Mouse (Mus musculus) liver (tissue): ENCODE results near the gene Nup188.

Experiments used
- DNase-seq: peaks from one replicate; pipeline ENCODE4 v3.0.0-alpha.2; 2020; ENCODE audit warnings: mixed read lengths

The Nup188 gene

DNA sequence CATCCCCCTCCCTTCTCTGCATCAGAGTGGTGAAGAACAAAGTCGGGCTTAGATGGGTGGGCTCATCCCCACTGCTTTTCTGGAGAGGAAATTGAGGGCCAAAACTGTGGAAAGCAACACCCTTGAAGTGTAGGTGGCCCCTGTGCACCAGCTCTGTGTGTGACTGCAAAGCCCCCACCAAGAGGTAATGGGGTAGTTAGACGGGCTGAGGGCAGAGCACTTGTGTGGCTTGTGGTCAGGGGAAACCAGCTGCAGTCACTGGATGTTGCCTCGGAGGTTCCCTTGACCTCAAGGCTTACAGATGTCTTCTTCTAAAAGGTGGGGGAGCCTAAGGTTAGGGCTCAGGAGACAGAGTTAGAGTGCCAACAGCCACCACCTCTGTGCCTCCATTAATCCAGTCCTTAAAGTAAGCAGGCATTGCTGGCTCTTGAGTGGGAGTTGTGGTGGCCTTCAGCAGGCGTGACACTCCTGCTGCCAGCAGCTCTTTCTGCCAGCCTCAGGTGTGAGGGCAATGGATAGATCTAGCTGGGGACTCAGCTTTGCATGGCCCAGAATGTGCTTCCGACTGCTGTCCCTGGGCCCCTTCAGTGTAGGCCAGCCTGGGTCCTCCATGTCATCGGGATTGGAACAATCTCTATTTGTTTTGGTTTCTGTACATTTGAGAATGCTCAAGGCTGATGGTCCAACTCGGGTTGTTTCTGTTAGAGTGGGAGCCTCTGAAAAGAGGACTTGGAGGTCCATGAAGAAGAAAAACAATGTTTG is 28.3 kb upstream of the Nup188 start:
- DNase-seq: no peak

DNA sequence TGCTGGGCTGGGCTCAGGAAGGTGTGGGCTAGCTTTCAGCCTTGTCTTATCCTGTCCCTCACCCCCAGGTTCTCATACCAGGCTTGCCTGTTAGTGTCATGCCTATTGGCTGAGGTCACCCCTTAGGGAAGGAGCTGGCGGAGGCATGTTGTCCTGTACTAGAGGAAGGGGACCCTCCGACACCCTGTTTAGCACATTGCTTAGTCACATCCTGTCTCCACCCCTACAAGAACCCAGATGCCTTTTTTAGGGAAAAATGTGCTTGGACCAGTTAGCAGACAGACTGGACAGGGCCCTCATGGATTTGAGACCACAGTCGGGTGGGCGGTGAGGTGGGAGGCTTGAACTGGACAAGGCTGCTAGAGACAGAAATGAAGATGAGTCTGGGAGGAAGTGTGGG is 27.6 kb upstream of the Nup188 start:
- DNase-seq: no peak

DNA sequence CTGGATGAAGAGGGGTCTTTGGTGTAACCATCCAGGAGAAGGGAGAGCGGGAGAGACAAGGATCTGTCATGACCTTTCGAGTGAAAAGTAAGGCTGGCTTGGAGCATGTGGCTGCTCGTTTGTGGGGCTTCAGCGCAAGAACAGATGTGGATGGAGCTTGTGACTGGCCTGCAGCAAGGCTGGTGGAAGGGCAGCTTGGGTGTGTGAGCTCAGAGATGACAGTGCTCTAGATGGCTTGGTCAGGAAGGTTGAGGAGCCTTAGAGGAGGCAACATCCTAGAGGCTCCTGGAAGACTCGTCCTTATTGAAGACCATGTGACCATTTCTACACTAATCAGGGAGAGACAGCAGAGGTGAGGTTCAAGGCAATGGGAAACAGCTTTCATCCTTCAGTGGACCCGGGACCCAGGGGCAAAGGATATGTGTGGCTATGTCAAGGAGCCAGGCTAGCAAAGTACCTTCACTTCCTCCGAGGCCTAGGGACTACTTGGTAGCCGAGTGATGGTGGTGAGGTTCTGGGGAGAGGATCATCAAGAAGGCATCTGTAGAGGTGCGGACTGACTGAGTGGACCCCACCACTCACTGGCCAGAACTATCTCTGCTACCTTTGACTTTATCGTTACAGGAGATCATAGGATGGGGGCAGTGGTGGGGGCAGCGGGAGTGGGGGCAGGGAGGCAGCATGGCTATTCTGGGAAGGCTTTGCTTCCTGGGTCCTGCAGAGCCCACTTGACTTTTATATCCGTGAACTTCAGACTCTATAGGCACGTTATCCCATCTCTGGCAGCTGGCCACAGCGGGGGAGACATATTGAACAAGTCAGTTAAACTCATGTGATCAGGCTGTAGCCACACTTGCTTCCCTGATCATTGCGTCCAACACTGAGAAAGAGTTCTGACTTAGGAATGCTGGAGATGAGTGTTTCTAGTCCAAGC is 26.8 kb upstream of the Nup188 start:
- DNase-seq: no peak

DNA sequence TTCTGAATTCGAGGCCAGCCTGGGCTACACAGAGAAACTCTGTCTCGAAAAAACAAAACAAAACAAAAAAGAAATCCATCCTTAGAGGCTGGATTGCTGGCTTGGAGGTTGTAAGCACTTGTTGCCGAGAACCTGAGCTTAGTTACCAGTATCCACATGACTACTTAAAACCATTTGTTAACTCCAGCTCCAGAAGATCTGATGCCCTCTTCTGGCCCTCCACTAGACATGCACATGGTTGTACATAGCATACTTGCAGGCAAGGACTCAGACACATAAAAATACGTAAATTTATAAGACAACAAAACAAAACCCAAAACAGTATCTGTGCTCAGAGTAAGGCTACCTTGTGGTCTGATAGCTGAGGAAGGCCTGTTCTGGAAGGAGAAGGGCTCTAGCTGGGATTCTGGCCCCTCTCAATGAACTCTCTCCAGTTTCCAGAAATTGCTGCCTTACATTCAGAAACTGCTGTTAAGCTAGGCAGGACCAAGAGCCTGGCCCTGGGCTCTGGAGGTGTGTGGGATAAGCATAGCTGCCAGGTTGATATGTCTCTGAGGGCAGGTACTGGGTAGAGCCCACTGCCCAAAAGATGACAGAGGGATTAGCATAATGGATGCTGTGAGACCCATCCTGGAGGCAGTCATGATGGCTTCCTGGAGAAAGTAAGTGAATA is 25.0 kb upstream of the Nup188 start:
- DNase-seq: no peak

DNA sequence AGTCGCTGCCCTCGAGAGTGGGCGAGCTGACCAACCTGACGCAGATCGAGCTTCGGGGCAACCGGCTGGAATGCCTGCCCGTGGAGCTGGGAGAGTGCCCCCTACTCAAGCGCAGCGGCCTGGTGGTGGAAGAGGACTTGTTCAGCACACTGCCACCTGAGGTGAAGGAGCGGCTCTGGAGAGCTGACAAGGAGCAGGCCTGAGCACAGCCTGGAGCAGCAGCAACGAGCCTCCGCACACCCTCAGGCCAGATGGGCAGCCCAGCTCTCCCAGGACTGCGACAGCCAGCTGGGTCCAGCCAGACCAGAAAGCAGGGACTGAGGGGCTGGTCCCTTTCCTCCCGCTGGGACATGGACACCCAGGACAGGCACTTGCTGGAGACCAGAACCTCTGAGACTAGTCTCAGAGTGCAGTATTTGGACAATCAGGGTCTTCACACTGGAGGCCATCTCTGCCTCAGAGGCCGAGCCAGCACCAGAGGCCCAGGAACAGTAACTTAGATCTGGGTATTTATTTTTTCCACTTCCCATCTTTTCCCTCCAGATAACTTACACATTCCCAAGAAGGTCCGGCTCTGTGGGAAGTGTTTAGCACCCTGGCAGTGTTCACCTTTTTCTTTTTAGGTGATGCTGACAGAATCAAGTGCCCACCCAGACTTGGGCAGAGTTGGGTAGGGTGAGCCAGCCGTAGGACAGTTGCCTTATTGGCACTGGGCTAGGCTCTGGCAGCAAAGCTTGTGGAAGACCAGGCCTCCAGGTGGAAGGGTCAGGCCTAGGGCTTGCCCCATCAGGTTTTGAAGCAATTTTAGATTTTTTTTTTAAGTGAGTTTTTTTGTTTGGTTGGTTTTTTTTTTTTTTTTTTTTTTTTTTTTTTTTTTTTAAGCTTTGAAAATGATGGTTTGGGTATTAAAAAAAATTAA is 24.0 kb upstream of the Nup188 start:
- DNase-seq: no peak

DNA sequence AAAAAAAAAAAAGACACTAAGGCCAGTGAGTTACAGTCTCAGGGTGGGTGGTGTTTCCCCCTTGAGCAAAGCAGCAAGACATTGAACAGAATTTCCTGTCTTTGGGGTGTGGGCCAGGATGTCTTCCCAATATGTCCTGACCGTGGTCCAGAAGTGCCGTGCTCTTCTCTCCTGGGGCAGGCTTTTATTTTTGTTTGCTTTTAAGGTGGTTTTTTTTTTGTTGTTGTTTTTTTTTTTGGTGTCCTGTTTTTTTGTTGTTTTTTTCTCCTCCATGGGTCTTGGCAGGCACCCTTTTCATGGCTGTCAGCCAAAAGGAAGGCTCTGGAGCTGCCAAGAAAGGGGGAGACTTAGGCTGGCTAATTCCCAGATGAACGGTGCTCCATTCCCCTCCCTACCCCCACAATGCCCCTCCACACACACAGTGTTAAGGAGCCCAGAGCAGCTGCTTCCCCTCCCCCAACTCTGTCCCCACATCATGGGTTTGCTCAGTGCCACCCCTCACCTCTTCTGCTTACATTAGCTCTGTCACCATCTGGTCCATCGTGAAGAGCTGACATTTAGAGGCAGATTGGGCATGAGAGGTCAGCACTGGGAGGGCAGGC is 23.3 kb upstream of the Nup188 start:
- DNase-seq: no peak

DNA sequence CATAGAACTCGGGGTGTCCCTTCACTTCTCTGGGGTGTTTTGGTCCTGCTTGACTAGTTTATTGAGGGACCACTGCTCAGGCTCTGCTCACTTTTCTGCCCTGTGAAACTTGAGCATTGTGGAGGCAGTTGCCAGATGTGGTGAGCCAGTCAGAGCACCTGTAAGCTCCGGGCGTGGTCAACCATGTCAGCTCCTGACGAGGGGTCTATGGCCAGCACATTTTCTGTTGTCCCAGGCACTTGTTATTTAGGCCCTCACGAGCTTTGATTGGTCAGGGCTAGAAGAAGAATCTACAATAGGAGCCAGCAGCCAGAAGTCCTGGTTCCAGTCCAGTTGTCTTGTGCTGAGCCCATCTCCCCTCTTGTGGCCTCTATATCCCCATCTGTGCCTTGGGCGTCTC is 22.4 kb upstream of the Nup188 start:
- DNase-seq: no peak

DNA sequence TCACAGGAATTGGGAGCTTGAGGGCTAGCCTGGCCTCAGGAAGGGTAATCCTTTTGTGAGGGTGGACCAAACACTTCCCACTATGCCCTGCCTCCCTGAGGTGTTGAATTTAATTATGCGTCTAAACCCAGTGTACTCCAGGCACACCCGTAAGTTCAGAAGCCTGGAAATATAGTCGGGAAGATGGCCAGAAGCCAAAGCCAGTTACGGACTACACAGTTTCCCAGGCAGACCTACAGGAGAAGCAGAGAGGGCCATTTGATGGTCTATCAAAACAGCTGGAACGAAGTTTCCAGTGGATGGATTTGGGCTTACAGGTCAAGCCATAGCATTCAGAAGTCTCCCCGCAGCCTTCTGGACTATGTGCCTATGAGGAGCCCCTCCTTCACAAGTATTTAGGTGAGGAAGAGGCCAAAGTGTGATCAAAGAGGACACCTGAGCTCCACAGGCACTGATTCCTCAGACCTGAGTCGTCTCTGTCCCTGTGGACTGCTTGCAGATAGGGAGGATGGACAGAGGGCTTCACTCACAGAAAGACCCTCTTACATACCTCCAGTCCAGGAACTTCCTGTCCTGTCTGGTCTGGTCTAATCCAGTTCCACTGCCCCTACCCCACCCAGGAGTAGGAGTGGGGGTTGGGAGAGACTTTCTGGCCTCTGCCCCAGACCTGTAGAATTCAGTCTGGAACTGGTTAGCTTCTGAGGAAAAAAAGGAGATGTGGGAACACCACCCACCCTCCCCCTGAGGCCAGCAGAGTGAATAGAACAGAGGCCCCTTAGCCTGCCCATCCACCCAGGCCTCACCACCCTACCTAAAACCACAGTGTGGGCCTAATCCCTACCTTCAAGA is 21.3 kb upstream of the Nup188 start:
- DNase-seq: no peak

DNA sequence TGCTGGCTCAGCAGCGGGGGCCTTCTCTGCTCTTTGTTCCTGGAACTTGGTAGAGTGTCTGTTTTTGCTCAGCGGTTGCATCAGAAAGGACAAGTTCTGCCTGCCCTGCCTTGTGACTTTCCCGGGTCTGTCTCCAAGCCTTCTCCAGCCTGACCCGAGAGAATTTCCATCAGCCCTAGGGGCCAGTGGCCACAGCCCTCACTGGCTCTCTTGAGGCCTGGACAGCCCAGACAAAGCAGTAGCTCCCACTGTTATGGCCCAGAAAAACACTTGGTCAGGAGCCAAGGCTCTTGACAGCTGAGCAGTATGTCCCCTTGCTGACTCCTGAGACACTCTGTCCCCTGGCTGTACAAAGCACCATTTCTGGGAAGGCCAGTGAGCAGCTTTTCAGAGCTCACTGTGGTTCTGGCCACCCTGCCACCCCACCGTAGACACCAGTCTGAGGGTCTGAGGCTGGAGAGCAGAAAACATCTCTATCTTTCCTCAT is 20.4 kb upstream of the Nup188 start, which contains the start of gene Phyhd1:
Gene Phyhd1 (plus strand): TSS at position 437 of the 487 bp plus-strand sequence.
- no peak for DNase-seq

DNA sequence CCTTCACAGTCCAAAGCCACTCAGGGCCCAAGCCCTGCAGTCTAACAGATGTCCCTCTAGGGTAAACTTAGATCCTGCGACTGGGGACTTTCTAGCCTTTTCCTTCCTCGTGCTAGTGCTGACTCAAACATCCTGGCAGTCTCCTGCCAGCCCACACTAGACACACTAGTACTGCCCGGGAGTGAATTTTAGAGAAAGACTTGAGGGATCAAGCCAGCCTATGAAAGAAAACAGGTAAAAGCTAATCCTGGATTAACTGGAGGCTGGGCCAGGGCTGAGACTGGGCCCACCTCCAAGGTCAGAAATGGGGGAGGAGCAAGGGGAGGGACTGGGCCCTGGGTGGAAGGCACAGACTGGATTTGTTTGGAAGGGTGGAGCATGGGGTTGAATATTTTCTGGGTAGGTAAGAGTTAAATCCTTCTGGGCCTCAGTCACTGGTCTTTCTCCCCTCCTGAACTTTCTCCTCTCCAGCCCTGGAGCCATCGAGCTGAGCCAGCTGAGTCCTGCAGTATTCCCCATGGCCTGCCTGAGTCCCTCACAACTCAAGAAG is 19.7 kb upstream of the Nup188 start:
- DNase-seq: peak; percentile 59

DNA sequence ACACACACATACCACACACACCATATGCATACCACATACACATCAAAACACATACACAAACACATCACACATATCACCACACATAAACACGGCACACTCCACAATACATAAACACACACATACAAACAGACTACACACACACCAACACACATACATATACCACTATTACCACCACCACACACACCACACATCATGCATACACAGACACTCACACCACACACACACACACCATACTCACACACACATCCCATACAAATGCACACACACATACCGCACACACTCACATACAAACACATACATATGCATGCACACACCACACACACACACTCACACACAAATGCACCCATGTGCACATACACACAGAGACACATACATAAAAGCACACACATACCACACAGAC is 18.7 kb upstream of the Nup188 start:
- DNase-seq: no peak

DNA sequence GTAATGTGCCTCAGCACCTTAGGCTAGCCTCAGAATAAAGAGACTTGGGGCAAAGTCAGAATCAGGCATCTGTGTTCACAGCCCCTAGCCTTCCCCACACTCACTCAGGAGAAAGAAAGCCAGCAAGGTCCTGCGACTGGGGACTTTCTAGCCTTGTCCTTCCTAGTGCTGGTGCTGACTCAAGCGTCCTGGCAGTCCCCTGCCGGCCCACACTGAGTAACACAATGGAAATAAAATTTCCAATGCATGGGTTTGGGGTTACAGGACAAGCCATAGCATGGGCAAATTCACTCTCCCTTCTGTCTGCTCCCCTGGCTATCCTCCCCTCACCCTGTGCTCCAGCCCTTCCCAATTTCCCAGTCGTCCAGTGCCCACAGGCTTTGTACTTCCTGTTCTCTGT is 17.8 kb upstream of the Nup188 start:
- DNase-seq: no peak

DNA sequence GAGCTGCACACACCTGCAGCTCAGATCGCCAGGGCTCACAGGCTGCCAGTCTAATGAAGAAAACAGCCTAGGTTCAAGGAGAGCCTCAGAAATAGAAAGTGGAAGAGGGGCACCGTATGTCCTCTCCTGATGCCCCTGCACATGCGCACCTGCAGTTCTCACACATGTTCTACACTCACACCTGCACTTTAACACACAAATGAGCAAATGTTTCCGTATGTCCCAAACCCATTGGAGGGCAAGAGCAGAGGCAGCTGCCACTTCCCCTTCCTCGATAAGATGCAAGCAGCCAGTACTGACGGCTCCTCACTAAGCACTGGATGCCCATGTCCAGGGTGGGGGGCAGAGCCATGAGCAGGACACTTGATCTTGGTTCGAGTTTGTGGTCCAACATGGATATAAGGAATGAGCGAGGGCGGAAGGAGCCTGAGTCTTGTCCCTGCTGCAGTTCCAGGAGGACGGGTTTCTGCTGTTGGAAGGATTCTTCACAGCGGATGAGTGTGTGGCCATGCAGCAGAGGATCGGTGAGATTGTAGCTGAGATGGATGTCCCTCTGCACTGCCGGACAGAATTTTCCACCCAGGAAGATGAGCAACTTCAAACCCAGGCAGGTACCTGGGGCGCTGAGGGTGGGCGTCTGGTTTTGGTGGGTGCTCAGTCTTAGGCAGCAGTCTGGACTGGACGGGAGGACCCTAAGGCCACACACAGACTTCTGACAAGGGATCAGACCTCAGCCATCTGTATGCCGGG is 16.8 kb upstream of the Nup188 start:
- DNase-seq: no peak

DNA sequence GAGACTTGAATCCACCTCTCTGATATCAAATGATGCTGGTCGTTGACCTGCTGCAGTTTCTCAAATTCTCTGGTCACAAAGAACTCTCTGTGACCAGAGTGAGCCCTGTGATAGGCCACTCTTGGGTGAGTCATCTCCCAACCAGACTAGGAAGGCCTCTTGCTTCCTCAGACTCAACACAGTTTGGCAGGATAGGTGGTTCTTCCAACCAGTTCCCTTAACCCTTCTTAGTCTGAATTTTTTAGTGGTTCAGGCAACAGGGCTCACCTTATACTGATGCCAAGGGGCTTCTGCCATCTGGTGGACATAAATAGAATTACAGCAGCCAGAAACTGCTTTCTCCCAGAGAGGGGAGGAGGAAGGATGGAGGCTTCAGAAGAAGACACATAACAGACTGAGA is 16.1 kb upstream of the Nup188 start:
- no peak for DNase-seq

DNA sequence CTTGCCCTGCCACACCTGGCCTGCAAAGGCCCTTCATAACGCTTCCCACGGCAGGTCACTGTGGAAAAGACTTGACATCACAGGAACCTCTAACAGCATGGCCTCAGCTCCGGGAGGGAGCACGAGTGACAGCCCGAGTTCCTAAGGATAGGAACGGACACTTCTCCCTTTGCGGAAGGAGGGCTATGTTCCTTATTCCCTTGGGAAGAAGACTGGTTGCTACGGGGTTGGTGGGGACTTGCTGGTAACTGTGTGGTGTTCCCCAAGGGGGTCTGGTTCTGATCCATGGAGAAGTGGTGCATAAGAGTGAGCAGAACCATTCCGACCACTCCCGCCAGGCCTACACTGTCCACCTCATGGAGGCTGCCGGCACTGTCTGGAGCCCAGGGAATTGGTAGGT is 5.5 kb upstream of the Nup188 start, which contains the start of gene Gm28038:
Gene Gm28038 (plus strand): TSS at position 301 of the 400 bp plus-strand sequence.
- DNase-seq: no peak

DNA sequence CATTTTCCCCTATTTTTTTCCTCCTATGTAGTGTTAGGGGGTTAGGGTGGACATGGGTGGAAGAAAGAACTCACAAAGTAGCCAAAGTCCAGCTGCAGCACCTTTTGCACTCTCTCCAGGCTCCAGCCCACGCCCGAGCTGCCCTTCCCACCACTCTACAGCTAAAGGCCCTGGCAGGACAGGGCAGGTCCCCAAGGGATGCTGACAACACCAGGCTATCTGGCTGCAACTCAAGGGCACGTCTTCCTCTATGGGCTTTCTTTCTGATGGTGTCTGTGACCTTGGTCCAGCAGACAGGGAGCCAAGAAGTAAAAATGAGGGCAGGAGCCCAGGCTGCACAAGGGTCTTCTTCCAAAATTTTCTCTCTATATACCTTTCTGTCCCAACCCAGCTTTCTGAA is 4.5 kb upstream of the Nup188 start:
- DNase-seq: no peak

DNA sequence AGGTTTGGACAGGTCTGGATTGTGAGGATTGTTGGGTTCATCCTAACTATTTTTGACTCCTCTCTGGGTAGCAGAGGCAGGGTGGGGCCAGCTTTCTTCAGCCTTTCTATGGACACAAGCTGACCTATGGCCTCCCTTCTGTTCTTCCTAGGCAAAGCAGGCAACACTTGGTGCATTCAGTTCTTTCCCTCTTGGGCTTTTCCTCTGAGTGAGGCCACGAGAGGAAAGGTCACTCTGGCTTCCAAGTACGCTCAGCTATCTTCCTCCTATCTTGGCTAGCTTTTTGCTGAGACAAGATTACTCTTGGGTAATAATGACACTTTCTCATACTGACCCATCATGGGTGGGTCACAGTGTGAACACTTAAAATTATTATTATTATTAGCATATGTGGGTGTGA is 3.0 kb upstream of the Nup188 start:
- DNase-seq: no peak

DNA sequence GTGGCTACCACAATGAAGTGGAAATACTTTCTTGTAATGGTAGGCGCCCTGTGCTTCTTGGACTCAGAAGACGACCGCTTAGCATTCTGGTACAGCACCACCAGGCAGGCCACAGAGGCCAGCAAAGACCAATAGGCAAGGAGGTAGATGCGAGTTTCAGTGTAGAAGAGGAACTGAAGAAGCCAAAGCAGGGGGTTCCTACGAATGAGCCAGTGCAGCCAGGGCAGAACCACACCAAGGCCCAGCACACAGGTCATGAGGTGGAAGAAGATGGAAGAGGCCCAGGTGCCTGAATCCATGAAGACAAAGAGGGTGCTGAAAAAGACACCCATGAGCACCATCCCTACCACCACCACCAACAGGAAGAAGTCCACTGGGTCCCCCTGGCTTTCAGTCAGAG is 1.2 kb upstream of the Nup188 start:
- no peak for DNase-seq

DNA sequence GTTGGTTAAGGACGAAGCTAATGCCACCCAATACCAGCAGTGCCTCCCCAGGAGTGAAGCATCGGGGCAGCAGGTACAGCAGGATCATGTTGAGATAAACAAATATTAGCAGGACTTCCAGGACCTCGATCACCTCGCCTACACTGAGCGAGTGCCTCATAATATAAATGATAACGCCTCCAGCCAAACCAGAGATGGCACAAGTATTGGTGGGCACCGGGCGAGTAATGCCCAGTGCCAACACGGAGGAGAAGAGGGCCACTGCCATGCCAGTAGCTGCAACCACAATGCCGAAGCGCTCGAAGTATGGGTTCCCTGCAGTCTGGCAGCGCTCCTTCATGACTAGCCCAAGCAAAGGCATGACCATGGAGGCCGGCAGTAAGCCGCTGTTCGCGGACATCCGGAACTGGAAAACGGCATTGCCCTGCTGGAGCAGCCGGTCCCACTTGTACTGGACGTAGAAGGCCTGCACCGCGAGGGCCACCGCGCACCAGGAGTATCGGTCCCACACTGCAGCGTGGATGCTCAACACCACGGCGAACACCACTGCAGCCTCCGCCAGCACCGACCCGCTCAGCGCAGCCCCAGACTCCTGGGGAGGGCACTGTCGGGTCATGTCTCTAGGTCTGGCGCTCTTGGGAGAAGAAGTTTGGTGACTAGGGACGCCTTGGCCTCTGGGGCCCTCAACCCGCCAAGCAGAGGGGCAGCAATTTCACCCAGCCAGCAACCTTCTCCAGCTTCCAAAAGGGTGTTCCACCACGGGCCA is 598 bp upstream of the Nup188 start:
- DNase-seq: peak; percentile 26
